Mouse (Mus musculus): ENCODE results near the gene Lmntd1.

The Lmntd1 gene

GRCm38 (mm10) chr6:145379175-145379574 lies 234.9 kb downstream of the Lmntd1 start:
- DNase-seq (ENCODE audit: low spot score): no peak

- no peak for DNase-seq (ENCODE audit: low spot score)
These were observed 235.4 kb downstream of the Lmntd1 start for GRCm38 (mm10) chr6:145378689-145379088.

GRCm38 (mm10) chr6:145374372-145374771 lies 239.7 kb downstream of the Lmntd1 start:
- no peak for DNase-seq (ENCODE audit: low spot score)

DNA sequence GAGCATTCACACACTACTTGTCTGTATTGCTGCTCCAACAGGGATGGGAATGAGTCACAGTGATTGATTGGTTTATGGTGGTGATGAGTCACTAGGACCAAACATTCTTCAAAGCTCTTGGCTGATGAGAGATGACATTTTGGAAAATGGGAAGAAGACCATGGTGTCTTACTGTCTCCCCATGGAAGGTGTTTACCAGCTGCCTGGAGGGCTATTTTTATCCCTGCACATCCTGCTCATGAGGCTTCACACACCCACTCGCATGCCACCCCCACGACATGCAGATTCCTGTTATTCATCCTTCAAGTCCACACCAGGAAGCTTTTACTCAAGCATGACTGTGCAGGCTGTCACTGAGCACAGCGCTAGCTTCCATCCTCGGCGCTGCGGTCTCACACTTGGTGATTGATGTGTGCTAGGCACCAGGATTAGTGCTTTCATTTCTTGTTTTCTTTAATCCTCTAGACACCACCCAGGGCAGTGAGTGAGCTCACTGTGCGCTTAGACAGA lies 240.4 kb downstream of the Lmntd1 start:
- peak; percentile 75 for DNase-seq (ENCODE audit: low spot score)

GRCm38 (mm10) chr6:145372066-145372465 lies 242.1 kb downstream of the Lmntd1 start:
- no peak for DNase-seq (ENCODE audit: low spot score)

DNA sequence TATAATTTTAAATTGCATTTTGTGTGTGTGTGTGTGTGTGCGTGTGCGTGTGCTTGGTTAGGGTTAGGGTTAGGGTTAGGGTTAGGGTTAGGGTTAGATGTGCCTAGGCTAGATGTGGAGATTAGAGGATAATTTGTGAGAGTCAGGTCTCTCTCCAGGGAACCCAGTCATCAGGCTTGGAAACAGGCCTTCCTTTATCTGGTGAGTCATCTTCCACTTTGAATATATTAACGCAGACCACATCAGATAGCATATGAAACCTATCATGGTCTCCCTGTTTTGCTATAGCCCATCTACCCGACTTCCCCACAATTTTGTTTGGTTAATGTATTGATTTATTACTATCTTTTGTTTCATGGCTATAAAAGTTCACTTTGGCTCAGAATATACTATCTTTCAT lies 242.5 kb downstream of the Lmntd1 start:
- no peak for DNase-seq (ENCODE audit: low spot score)

DNA sequence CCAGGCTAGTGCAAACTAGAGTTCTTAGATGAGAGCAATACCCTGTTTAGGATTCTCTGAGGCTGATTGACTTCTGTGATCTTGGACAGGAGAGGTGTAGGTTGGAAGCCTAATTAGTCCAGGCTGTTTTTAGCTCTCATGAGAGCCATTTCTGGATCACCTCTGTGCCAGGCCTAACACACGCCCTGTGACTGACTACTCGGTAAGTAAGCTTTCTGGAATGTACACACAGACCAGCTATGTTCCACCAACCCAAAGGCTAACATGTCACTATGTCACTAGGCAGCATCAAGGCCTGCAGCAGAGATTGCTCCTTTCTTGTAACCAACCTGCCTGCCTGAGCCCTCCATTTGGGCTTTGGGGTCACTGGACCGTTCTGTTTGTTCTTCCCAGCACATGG lies 243.8 kb downstream of the Lmntd1 start:
- DNase-seq (ENCODE audit: low spot score): no peak

DNA sequence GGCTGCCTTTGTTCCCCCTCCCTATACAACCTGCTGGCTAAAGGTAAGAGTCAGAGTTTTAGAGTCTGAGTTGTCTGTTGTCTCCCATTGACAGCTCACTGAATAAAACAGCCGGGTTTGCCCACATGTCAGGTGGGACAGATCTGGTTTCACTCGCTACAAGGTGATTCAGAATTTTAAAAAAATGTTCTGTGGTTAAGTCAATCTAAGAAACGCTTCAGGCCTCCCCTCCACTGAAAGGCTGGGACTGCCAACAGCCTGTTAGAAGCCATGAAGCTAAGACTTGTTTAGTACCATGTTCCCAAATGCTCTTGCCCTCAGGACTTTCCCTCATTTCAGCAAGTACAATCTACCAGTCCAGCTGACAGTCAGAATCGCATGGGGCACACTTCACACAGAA lies 244.8 kb downstream of the Lmntd1 start:
- DNase-seq (ENCODE audit: low spot score): no peak

- no peak for DNase-seq (ENCODE audit: low spot score)
These were observed 247.6 kb downstream of the Lmntd1 start for GRCm38 (mm10) chr6:145366488-145366887.

- no peak for DNase-seq (ENCODE audit: low spot score)
These were observed 250.4 kb downstream of the Lmntd1 start for GRCm38 (mm10) chr6:145363698-145364097.

DNA sequence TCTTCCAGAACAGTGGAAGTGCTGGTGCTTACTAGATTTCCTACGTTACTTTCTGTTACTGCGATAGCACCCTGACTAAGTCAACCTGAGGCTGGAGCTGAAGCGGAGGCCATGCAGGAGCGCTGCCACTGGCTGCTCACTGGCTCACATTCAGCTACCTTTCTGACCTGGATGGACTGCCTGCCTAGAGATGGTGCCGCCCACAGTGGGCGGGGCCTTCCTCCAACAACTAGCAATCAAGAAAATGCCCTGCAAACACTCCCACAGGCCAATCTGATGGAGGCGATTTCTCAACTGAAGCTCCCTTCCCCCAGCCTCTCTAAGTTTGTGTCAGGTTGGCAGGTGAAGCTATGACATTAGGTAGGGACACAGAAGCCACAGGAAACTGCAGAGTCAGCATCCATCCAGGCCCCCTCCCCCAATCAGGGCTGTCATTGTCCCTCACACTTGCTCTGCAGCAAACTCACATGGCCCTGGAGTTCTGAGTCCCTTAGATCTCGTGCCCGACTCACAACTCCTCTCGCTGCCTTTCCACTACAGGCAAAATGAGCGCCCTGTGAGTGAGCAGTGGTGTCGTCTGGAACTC lies 252.9 kb downstream of the Lmntd1 start:
- no peak for DNase-seq (ENCODE audit: low spot score)

DNA sequence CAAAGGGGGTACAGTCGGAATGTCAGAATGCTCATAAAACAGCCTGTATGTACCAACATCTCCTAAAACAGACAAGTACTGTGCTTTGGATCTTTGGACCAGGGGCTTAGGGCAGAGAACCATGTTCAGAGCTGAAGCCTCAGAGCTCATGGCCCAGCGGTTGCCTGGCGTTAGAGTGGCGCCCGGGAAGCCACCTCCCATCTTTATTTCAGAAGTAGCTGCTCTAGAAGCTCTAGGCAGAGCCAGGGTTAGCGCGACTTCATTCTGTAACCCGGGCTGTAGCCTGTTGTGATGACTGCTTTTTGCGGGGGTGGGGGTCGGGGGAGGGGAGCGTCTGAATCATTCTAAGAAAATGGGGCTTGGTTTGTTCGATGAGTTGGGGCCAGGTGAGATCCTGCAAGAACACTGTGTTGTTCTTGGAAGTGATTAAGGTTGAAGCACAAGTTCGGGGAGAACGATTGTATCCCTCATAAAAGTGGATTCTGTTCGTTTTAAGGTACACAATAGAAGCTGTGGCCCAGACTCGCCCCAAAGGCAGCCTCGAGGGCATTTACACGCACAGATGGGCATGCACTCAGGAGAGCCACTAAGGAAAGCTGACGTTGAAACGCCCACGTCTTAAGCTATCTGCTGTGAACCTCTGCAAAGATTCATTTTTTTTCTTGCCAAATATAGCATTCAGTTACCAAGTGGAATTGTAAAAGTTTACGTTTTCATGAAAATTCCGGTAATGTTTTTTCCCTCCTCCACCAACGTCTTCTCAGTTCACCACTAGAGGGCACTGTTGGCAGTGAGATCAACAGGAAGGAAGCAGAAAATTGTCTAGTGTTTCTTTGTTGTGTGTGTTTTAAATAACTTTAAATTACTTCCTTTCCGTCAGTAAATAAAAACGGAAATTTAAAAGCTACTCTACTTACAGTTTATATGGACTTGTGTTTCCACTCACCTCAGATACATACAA lies 254.4 kb downstream of the Lmntd1 start:
- peak; percentile 67 for DNase-seq (ENCODE audit: low spot score)

DNA sequence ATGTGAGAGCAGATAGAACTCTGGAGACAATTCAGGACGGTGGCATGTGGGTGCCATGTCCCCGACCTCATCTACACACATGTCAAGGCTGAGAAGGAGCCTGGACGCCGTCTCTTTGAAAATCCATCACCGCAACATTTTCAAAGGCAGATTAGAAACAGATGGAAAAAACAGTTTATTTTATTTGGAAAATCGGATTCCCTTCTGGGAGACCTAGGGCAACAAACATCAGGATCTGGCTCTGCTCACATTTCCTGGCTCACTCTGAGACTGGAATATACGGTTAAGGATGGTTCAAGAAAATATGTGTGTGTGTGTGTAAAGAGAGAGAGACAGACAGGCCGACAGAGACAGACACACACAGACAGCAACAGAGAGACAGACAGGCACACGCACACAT lies 256.1 kb downstream of the Lmntd1 start:
- no peak for DNase-seq (ENCODE audit: low spot score)

- no peak for DNase-seq (ENCODE audit: low spot score)
These were observed 260.3 kb downstream of the Lmntd1 start for GRCm38 (mm10) chr6:145353806-145354205.

GRCm38 (mm10) chr6:145352705-145353104 lies 261.4 kb downstream of the Lmntd1 start:
- no peak for DNase-seq (ENCODE audit: low spot score)

DNA sequence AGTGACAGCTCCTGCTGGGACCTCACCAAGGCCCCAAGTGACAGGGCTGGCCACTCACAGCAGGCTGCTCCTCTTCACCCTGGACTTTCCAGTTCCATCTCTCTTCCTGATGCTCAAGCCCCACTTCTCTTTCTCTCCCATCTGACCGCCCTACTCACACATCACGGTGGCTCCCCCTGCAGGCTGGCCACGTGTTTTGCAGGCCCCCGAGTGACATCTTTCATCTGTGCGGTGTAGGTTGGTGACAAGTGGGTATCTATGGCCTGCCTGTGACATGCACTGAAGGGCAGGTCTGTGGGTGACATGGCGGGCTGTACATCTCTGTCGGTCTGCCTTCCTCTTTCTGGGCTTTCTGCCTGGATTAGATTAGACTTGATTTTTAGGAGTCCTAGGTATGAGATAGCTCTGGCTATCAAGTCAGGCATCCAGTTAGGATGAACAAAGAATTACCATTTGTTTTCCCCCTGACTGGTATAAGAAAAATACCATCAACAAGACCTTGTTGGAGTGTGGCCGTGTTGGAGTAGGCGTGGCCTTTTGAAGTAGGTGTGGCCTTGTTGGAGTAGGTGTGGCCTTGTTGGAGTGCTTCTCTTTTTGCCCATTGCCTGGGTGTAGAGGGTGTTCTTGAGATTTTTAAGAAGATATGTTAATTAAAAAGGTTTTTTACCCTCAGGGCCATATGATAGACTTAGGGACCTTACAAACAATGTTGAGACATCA lies 265.8 kb downstream of the Lmntd1 start:
- peak; percentile 31 for DNase-seq (ENCODE audit: low spot score)

DNA sequence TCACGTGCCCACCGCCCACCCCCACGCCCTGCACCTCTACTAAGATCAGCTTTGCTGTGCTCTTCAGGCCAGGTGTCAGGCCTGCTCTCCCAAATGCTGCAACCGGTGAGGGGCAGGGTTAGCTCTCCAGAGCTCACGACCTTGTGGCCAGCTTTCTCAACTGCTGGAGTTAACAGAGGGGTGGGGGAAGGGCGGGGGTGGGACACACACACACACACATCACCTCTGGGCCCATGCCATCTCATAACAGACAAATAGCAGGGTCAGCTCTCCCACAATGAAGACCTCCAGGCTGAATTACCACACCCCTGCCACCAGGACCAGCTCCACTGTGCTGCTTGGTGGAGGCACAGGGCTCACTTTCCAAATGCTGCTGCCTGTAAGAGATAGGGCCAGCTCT lies 266.5 kb downstream of the Lmntd1 start:
- DNase-seq (ENCODE audit: low spot score): no peak

DNA sequence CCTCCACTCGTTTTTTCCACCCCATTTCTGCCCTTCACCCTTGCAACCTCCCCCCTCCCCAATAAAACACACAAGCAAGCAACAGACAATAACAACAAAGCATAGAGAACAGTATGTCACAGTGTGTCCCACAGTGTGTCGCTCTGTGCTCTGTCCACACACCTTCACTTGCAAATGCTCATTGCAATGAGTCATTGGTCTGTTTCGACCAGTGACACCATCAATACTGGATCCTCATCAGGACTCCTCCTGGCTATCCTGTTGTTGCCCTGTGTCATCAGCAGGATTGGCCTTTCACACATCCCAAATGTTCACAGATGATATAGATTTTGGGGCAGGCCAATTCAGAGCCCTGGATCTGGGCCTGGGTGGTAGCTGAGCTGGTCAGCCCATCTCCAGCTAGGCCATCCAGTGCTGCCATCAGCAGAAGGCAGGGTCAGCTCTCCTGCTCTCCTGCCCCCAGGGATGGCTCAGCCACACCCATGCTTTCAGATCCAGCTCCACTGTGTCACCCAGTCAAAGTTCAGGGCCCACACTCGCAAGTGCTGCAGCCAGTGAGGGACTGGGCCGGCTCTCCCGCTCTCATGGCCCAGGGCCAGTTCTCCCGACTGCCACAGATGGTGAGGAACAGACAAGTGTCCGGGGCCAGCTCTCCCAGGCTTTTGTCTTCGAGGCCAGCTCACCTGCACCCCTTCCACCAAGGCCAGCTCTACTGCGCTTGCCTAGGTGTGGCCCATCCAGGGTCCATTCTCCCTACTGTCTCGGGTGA lies 267.1 kb downstream of the Lmntd1 start:
- no peak for DNase-seq (ENCODE audit: low spot score)

GRCm38 (mm10) chr6:145346305-145346704 lies 267.8 kb downstream of the Lmntd1 start:
- no peak for DNase-seq (ENCODE audit: low spot score)

DNA sequence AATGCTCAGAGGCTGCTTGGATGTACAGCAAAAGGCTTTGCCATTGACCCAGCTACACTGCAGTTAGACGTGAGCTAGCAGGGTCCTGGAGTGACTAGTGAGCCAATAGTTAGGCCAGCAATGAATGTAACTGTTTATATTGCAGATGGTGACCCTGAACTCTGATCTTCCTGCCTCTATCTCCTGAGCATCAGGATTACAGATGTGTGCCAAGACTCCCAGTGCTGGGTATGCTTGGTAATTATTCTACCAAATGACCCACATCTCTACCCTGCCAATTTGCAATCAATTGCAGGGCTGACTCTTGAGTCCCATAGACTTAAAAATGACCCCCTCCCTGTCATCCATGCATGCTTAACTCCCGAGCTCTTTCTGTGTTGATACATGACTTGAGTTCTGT lies 269.4 kb downstream of the Lmntd1 start:
- no peak for DNase-seq (ENCODE audit: low spot score)

GRCm38 (mm10) chr6:145343457-145343856 lies 270.7 kb downstream of the Lmntd1 start:
- DNase-seq (ENCODE audit: low spot score): no peak

- no peak for DNase-seq (ENCODE audit: low spot score)
These were observed 271.3 kb downstream of the Lmntd1 start for GRCm38 (mm10) chr6:145342836-145343235.
